Mouse (Mus musculus): ENCODE measurements around the gene Cacnb1.

Gene Cacnb1

GRCm38 (mm10) chr11:98040975-98041374, 18.1 kb upstream of the Cacnb1 start:
- peak; percentile 44 for DNase-seq (ENCODE audit: low read depth, low spot score)

DNA sequence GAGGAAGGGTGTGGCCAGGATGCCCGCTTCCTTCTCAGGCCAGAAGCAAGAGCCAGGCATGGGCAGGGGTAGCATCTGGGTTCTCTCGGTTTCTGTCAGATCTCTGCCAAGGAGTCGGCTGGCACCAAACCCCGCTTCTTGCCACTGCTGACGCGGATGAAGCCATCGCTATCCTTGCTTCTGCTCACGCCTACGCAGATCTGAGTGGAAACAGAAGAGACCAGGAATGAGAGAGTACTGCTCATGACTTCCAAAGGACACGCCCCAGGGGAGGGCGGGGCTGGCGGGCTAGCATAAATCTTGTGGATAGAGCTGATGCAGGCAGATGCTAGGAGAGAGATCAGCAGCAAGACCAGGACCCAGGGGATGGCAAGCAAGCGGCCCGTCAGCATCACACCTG, 15.0 kb upstream of the Cacnb1 start:
- DNase-seq (ENCODE audit: low read depth, low spot score) = peak; percentile 88

- no peak for DNase-seq (ENCODE audit: low read depth, low spot score)
These were observed 13.1 kb upstream of the Cacnb1 start for GRCm38 (mm10) chr11:98035977-98036377.

GRCm38 (mm10) chr11:98034840-98035239, 12.0 kb upstream of the Cacnb1 start:
- DNase-seq (ENCODE audit: low read depth, low spot score) = no peak

DNA sequence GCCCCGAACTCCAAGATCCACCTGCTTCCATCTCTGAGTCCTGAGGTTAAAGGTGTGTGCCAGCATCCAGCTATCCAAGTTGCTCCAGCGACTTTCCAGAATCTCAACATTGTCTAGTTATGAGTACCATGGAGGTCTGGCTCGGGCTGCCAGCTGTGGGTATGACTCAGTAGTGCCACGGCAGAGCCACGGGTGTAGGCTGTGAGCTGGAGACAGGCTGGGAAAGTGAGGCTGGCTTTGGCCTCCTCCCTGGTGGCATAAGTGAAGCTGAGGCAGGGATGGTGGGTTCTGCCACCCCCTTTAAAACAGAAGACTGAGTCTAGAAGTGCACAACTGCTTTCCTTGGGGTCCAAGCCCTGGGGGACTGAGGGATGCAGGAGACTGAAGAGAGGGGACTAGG, 11.2 kb upstream of the Cacnb1 start:
- no peak for DNase-seq (ENCODE audit: low read depth, low spot score)

DNA sequence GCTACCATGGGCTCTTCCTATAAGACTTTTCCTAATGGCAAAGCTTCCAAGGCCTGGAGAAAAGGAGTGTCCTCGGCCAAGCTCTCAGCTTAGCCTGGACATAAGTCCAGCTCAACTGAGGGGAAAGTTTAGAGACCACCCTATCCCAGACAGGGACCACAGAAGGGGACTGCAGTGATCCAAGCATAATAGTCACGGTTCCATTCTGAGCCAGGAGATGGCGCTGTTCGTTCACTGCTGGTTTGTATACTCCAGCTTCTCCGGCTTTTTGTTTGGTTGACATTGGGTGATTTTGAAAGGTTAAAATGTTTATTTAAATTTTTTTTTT, 8.6 kb upstream of the Cacnb1 start:
- peak; percentile 82 for DNase-seq (ENCODE audit: low read depth, low spot score)

GRCm38 (mm10) chr11:98030701-98031442, 8.0 kb upstream of the Cacnb1 start:
- peak; percentile 62 for DNase-seq (ENCODE audit: low read depth, low spot score)

DNA sequence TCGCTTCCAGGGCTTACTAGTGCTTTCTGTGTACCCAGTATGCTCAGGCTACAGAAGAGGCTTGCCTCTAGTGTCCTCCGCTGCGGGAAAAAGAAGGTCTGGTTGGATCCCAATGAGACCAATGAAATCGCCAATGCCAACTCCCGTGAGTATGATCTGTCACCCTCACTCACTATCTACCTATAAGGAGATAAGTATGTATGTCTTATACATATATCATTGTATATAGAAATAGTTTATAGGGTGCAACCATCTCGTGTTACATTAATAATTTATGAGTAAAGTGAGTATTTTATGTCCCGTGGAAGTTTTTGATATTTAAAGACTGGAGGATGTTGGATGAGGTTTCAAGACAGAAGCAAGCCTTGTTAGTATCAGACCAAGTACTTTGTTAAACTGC, 5.0 kb upstream of the Cacnb1 start:
- DNase-seq (ENCODE audit: low read depth, low spot score) = no peak

DNA sequence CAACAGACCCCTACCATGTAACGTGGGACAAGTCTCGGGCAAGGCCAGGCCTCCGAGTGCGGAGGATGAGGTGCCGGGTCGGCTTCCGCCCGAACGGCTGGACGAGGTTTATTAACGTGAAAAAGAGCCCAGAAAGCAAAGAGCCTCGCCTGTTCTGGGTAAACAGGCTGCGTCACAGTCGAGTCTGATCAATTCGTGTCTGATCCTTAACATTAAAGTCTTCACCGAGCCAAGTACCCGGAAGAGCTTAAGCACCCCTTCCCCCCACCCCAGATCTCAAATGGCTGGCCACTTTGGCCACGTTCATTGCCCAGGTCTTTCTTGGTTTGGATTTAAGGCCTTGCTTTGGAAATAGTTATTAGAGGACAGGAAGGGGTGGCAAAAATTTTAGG, 4.5 kb upstream of the Cacnb1 start:
- DNase-seq (ENCODE audit: low read depth, low spot score) = no peak

DNA sequence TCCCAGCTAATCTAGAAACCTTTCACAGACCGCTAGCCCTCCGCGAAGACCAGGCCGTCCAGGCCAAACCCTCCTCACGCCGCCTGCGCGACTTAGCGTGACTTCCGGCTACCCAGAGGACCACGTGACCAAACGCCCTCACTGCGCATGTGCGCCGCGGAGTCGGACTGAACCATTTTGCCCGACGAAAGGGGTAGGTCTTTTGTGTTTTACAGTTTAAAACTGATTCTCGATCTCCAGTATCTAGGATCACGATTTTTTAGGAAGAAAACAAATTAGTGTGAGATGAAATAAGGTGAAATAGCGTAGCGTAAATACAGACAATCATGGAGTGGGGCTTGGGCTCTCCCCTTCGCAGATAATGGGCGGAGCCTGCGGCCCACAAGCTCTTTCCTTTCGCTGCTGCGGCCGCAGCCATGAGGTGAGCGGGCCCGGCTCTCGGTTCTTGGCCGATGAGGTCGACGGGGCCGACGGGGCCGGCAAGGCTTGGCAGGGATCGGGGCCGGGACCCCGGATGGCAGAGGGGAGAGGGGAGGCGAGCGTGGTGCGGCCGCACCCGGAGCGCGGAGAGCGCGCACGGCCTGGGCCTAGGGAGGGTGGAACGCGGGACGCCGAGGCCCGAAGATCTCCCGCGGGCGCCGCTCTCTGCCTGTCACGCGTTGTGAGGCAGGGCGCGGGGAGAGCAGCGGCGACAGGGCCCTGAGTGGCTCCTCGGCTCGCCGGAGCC, 3.9 kb upstream of the Cacnb1 start, which contains the start of gene Rpl19:
Gene Rpl19, plus strand, starts transcription at position 141 of the 727 bp plus-strand sequence.
- DNase-seq (ENCODE audit: low read depth, low spot score) = peak; percentile 94

- DNase-seq (ENCODE audit: low read depth, low spot score) = no peak
These were observed 3.4 kb upstream of the Cacnb1 start for GRCm38 (mm10) chr11:98026248-98026569.

DNA sequence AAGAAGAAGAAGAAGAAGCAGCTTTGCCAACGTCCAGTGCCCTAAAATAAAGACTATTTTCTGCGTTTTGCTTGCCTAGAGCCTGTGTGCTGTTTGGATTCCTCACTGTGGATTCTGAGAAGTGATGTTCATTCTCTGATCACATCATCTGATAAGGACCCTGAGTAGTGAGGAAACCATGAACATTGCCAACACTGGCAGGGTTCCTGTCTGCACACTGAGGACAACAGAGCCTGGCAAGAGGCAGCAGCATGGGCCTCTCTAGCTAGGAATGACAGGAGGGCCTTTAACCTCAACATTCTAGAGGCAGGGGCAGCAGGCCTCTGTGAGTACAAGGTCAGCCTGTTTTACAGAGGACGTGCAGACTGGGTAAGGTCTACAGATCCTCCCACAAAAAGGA, 1.7 kb upstream of the Cacnb1 start:
- no peak for DNase-seq (ENCODE audit: low read depth, low spot score)

DNA sequence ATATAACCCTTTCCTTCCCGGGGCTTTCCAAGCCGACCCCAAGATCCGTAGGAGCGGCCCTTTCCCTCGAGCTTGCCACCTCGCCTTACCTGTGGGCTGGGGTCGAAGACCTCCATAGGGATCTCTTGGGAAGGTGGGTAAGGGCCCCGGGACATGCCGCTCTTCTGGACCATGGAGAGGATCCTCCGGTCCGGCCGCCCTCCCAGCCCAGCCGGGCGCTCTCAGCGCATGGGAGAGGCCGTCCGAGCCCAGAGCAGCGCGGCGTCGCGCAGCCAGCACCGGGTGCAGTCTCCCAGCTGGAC, 630 bp downstream of the Cacnb1 start:
- DNase-seq (ENCODE audit: low read depth, low spot score) = no peak

- peak; percentile 46 for DNase-seq (ENCODE audit: low read depth, low spot score)
These were observed 1.1 kb downstream of the Cacnb1 start for GRCm38 (mm10) chr11:98021565-98022252.

DNA sequence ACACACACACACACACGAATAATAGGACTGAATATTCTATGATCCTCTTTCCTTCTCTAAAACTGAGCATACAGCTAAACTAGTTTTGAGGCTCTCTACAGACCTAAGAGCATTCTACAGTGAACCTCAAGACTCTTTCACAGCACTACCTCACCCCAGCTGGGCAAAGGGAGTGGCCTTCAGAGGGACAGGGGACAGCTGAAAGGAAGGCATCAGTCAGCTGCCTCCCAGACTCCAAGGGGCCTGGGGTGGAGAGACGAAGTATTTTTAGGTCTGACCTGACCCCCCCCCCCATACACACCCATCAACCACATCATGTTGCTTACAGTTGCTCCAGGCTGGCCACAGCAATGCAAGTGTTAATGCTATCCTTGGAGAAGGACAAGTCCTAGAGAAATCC, 1.7 kb downstream of the Cacnb1 start:
- DNase-seq (ENCODE audit: low read depth, low spot score) = no peak

DNA sequence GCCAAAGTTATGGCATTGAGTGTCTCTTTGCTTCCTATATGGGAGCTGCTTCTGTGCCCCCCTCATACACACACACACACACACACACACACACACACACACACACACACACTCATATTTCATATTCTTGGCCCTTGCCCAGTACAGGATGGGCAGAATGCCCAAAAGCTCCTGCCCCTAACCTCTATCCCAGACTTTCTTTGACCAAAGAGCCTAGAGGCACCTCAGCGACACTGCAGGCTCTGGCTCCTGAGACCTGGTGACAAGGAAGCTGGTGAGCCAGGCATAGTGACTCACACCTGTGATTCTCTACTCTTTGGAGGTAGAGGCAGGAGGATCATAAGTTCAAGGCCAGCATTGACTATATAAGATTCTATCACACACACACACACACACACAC, 2.1 kb downstream of the Cacnb1 start:
- DNase-seq (ENCODE audit: low read depth, low spot score) = no peak

- no peak for DNase-seq (ENCODE audit: low read depth, low spot score)
These were observed 2.8 kb downstream of the Cacnb1 start for GRCm38 (mm10) chr11:98019883-98020610.

- DNase-seq (ENCODE audit: low read depth, low spot score) = peak; percentile 83
These were observed 3.8 kb downstream of the Cacnb1 start for GRCm38 (mm10) chr11:98018858-98019641.

GRCm38 (mm10) chr11:98018222-98018621, 4.6 kb downstream of the Cacnb1 start:
- no peak for DNase-seq (ENCODE audit: low read depth, low spot score)

- no peak for DNase-seq (ENCODE audit: low read depth, low spot score)
These were observed 6.0 kb downstream of the Cacnb1 start for GRCm38 (mm10) chr11:98016824-98017223.

GRCm38 (mm10) chr11:98016177-98016576, 6.7 kb downstream of the Cacnb1 start:
- no peak for DNase-seq (ENCODE audit: low read depth, low spot score)

GRCm38 (mm10) chr11:98012831-98013230, 10.0 kb downstream of the Cacnb1 start:
- DNase-seq (ENCODE audit: low read depth, low spot score) = peak; percentile 63

All from ZHBTc4 (cell line).